Mouse (Mus musculus) liver, embryonic 14.5 days (tissue): Measurements from ENCODE around the gene Znrf1. TPM values are rescaled to one million over a fixed set of nuclear protein-coding genes. Genes with fewer than 3 reads are reported as not detected.

Experiments used
- ATAC-seq: fragments of 200-750 bp; cut with Nextera tagmentation; 2 replicates; pipeline ENCODE4 v1.8.0; 2017; ENCODE audit warnings: moderate number of reproducible peaks, mild to moderate bottlenecking, moderate library complexity; ENCODE audit not compliant: insufficient read depth
- DNase-seq, 3 experiments: peaks; one replicate each; pipeline ENCODE4 v3.0.0-alpha.2; 2012 to 2013; ENCODE audit warnings: low read depth in 3 of 3, low spot score in 3 of 3
- H3K27ac ChIP-seq: fragments of 300-500 bp; sonication (generic); 2 replicates; pipeline ENCODE4 v1.5.1; 2014; ENCODE audit warnings: moderate library complexity, mild to moderate bottlenecking, control low read depth, inconsistent platforms
- H3K27me3 ChIP-seq: fragments of 300-500 bp; sonication (generic); 2 replicates; pipeline ENCODE4 v1.6.1; 2014; ENCODE audit warnings: mild to moderate bottlenecking, low read length, moderate library complexity; ENCODE audit not compliant: control insufficient read depth, insufficient read depth
- H3K36me3 ChIP-seq: fragments of 300-500 bp; sonication (generic); replicated peaks from 2 replicates; pipeline ENCODE4 v1.6.1; 2014; ENCODE audit warnings: low read depth; ENCODE audit not compliant: control insufficient read depth, insufficient read depth
- H3K4me1 ChIP-seq, 2 experiments: fragments of 200-500 bp in 1 of 2; fragments of 300-500 bp in 1 of 2; sonication (generic) in 1 of 2; replicated peaks; 2 replicates each; pipeline ENCODE4 v1.6.1; 2012 to 2014; ENCODE audit warnings: antibody characterized with exemption in 1 of 2, inconsistent platforms in 1 of 2, low read length in 1 of 2; ENCODE audit not compliant: control insufficient read depth in 2 of 2, insufficient read depth in 2 of 2
- H3K4me2 ChIP-seq: fragments of 300-500 bp; sonication (generic); 2 replicates; pipeline ENCODE4 v1.6.1; 2014; ENCODE audit warnings: low read depth, mild to moderate bottlenecking, control low read depth, moderate library complexity
- H3K4me3 ChIP-seq, 2 experiments: fragments of 200-500 bp in 1 of 2; fragments of 300-500 bp in 1 of 2; sonication (generic) in 1 of 2; 2 replicates each; pipeline ENCODE4 v1.5.1; 2012 to 2014; ENCODE audit warnings: low read depth in 2 of 2, low read length in 2 of 2, mild to moderate bottlenecking in 2 of 2, control low read depth in 1 of 2, inconsistent platforms in 1 of 2, moderate library complexity in 1 of 2; ENCODE audit not compliant: insufficient read depth in 1 of 2
- H3K9ac ChIP-seq: fragments of 300-500 bp; sonication (generic); replicated peaks from 2 replicates; pipeline ENCODE4 v1.6.1; 2014; ENCODE audit warnings: mild to moderate bottlenecking, control low read depth, moderate library complexity
- H3K9me3 ChIP-seq: fragments of 300-500 bp; sonication (generic); 2 replicates; pipeline ENCODE4 v1.6.1; 2016; ENCODE audit warnings: low read length, mixed read lengths; ENCODE audit not compliant: control insufficient read depth
- CTCF ChIP-seq: IDR thresholded peaks from 2 replicates; pipeline ENCODE4 v1.5.1; 2016; ENCODE audit warnings: antibody characterized with exemption, low read depth, control low read depth
- EP300 ChIP-seq: IDR thresholded peaks from 2 replicates; pipeline ENCODE4 v1.6.1; 2016; ENCODE audit warnings: antibody characterized with exemption, low read depth
- WGBS: fragments of 180-500 bp; shearing (Covaris S2); extraction: QIAGEN DNeasy Blood & Tissue Kit; methylation state at CpG from one replicate; pipeline ENCODE4 v1.1.7; 2014; ENCODE audit not compliant: insufficient replicate concordance; 5-methylcytosine and 5-hydroxymethylcytosine counted together
- polyA plus RNA-seq, 2 experiments: library from polyadenylated mRNA; depleted of rRNA in 1 of 2; stranded (reverse) in 1 of 2; unstranded in 1 of 2; fragments of >200 nt; fragmentation: Nextera tagmentation in 1 of 2; extraction: Ambion mirVana in 1 of 2; gene quantifications; 2 replicates each; pipeline versions ENCODE4 v1.2.1 to v1.2.3; 2012 to 2014

Gene Znrf1
- polyA plus RNA-seq, 2 experiments, result 4.4 to 12.6 TPM

- no peak for DNase-seq
- TF ChIP-seq EP300 (no peak), CTCF (no peak)
- peak overlapping the region; percentile 59 for H3K4me2 ChIP-seq
- H3K36me3 ChIP-seq, result no peaks in the 10 kb centered on the region
- no peak overlapping the region for H3K27ac ChIP-seq
- peaks cover 17 to 51% of the 10 kb centered on the region in 2 experiments for H3K4me1 ChIP-seq
- no peak overlapping the region for H3K4me3 ChIP-seq
- 63% methylated on average over 2 of the region's 2 CpGs for WGBS
- H3K9me3 ChIP-seq, result no peaks in the 10 kb centered on the region
- ATAC-seq, result no peak
- no peaks in the 10 kb centered on the region for H3K27me3 ChIP-seq
- H3K9ac ChIP-seq, result no peak overlapping the region
Observed at GRCm38 (mm10) chr8:111594951-111595350, 59.1 kb downstream of the Znrf1 start.

- Histone ChIP-seq H3K9ac (peak overlapping the region; percentile 23), H3K27me3 (no peaks in the 10 kb centered on the region), H3K36me3 (no peaks in the 10 kb centered on the region), H3K9me3 (no peaks in the 10 kb centered on the region), H3K4me1 (peaks cover 17 to 53% of the 10 kb centered on the region in 2 experiments), H3K4me2 (peak overlapping the region; percentile 59), H3K27ac (no peak overlapping the region; the same call in 1 of the 2 replicates), H3K4me3 (peak overlapping the region; percentile 22 to 60)
- TF ChIP-seq EP300, result peak; percentile 74
- no peak for TF ChIP-seq CTCF
- WGBS, result 10% methylated on average over 15 of the region's 15 CpGs
- peak; percentile 90 for ATAC-seq
- peak; percentile 43 to 47 (median 45) for DNase-seq
Observed at GRCm38 (mm10) chr8:111595712-111596484, 60.0 kb downstream of the Znrf1 start.

GRCm38 (mm10) chr8:111596485-111596821 is 60.6 kb downstream of the Znrf1 start:
- Histone ChIP-seq H3K4me1 (peaks cover 17 to 53% of the 10 kb centered on the region in 2 experiments), H3K9ac (peak overlapping the region; percentile 23; the same call in 1 of the 2 replicates), H3K4me2 (peak overlapping the region; percentile 59), H3K27me3 (no peaks in the 10 kb centered on the region), H3K36me3 (no peaks in the 10 kb centered on the region), H3K9me3 (no peaks in the 10 kb centered on the region), H3K27ac (no peak overlapping the region), H3K4me3 (peak overlapping the region in 1 of 2 experiments; percentile 22; a peak in 1 of 4 replicates)
- no peak for TF ChIP-seq EP300
- TF ChIP-seq CTCF, result no peak
- DNase-seq (no peak), ATAC-seq (peak; percentile 40; the same call in 1 of the 2 replicates)
- WGBS, result 7% methylated on average over 3 of the region's 3 CpGs

GRCm38 (mm10) chr8:111597310-111597709 is 61.4 kb downstream of the Znrf1 start:
- no peaks in the 10 kb centered on the region for H3K27me3 ChIP-seq
- ATAC-seq (no peak), DNase-seq (no peak)
- 56% methylated on average over 1 of the region's 1 CpGs for WGBS
- no peak overlapping the region for H3K27ac ChIP-seq
- no peak overlapping the region for H3K4me2 ChIP-seq
- no peak overlapping the region for H3K4me3 ChIP-seq
- peaks cover 17 to 51% of the 10 kb centered on the region in 2 experiments for H3K4me1 ChIP-seq
- no peak overlapping the region for H3K9ac ChIP-seq
- no peaks in the 10 kb centered on the region for H3K36me3 ChIP-seq
- H3K9me3 ChIP-seq, result no peaks in the 10 kb centered on the region
- TF ChIP-seq CTCF (no peak), EP300 (no peak)

- TF ChIP-seq EP300 (no peak), CTCF (no peak)
- no peak overlapping the region for H3K27ac ChIP-seq
- H3K4me3 ChIP-seq, result no peak overlapping the region
- no peaks in the 10 kb centered on the region for H3K9me3 ChIP-seq
- peaks cover 17 to 34% of the 10 kb centered on the region in 2 experiments for H3K4me1 ChIP-seq
- WGBS, result 45% methylated on average over 9 of the region's 9 CpGs
- ATAC-seq (no peak), DNase-seq (no peak)
- no peak overlapping the region for H3K9ac ChIP-seq
- no peaks in the 10 kb centered on the region for H3K27me3 ChIP-seq
- no peak overlapping the region for H3K4me2 ChIP-seq
- H3K36me3 ChIP-seq, result no peaks in the 10 kb centered on the region
Observed at GRCm38 (mm10) chr8:111599707-111600444, 64.0 kb downstream of the Znrf1 start.
